Mouse (Mus musculus): ENCODE data around the gene Galntl5. TPM values are rescaled to one million over a fixed set of nuclear protein-coding genes. Genes with fewer than 3 reads are reported as not detected.

Galntl5 gene
- total RNA-seq, 1 experiment: not detected

GRCm38 (mm10) chr5:25246473-25246865 lies 65.2 kb downstream of the Galntl5 start:
- DNase-seq (ENCODE audit: low read depth, low spot score): no peak
- no peaks in the 10 kb centered on the region for H3K9me3 ChIP-seq (ENCODE audit: control insufficient read depth, insufficient read depth, low read depth, low read length)
- H3K36me3 ChIP-seq (ENCODE audit: control insufficient read depth, insufficient read depth, low read length, poor library complexity, severe bottlenecking): peaks cover 6% of the 10 kb centered on the region
- H3K9ac ChIP-seq (ENCODE audit: insufficient read depth, low read depth, low read length, poor library complexity, severe bottlenecking): no peak overlapping the region
- in situ Hi-C loops (cut with MboI; ENCODE audit: low sequenced_read_pairs in 2 of 2, unreplicated experiment in 2 of 2): no loop called here
- TF ChIP-seq ZNF384 (IDR thresholded peaks at IDR 0.05; ENCODE audit: low read depth, low read length) (no peak), HCFC1 (IDR thresholded peaks at IDR 0.05; ENCODE audit: borderline replicate concordance, insufficient read depth, low read length) (no peak), MAFK (IDR thresholded peaks at IDR 0.05; ENCODE audit: insufficient read depth, low read depth, low read length) (no peak), ZC3H11A (IDR thresholded peaks at IDR 0.05; ENCODE audit: borderline replicate concordance, low read depth, low read length) (no peak), CHD2 (IDR thresholded peaks at IDR 0.05; ENCODE audit: low read depth, low read length) (no peak)
- no peak overlapping the region for H3K4me3 ChIP-seq (ENCODE audit: insufficient read depth in 1 of 2, low read depth in 1 of 2, low read length in 2 of 2, poor library complexity in 1 of 2, severe bottlenecking in 1 of 2)
- H3K4me1 ChIP-seq (ENCODE audit: control insufficient read depth in 2 of 2, insufficient read depth in 2 of 2, low read length in 2 of 2, poor library complexity in 1 of 2): no peaks in the 10 kb centered on the region
- no peak overlapping the region for H3K27ac ChIP-seq (ENCODE audit: insufficient read depth, low read depth, low read length, poor library complexity, severe bottlenecking)

- no peak for DNase-seq (ENCODE audit: low read depth, low spot score)
- Histone ChIP-seq H3K9me3 (ENCODE audit: control insufficient read depth, insufficient read depth, low read depth, low read length) (no peaks in the 10 kb centered on the region), H3K27ac (ENCODE audit: insufficient read depth, low read depth, low read length, poor library complexity, severe bottlenecking) (no peak overlapping the region), H3K4me1 (ENCODE audit: control insufficient read depth in 2 of 2, insufficient read depth in 2 of 2, low read length in 2 of 2, poor library complexity in 1 of 2) (no peaks in the 10 kb centered on the region), H3K4me3 (ENCODE audit: insufficient read depth in 1 of 2, low read depth in 1 of 2, low read length in 2 of 2, poor library complexity in 1 of 2, severe bottlenecking in 1 of 2) (no peak overlapping the region), H3K36me3 (ENCODE audit: control insufficient read depth, insufficient read depth, low read length, poor library complexity, severe bottlenecking) (peaks cover 7% of the 10 kb centered on the region), H3K9ac (ENCODE audit: insufficient read depth, low read depth, low read length, poor library complexity, severe bottlenecking) (no peak overlapping the region)
- in situ Hi-C loops (cut with MboI; ENCODE audit: low sequenced_read_pairs in 2 of 2, unreplicated experiment in 2 of 2): no loop called here
- TF ChIP-seq HCFC1 (IDR thresholded peaks at IDR 0.05; ENCODE audit: borderline replicate concordance, insufficient read depth, low read length): no peak
- TF ChIP-seq CHD2 (IDR thresholded peaks at IDR 0.05; ENCODE audit: low read depth, low read length): no peak
- no peak for TF ChIP-seq ZC3H11A (IDR thresholded peaks at IDR 0.05; ENCODE audit: borderline replicate concordance, low read depth, low read length)
- no peak for TF ChIP-seq MAFK (IDR thresholded peaks at IDR 0.05; ENCODE audit: insufficient read depth, low read depth, low read length)
- no peak for TF ChIP-seq ZNF384 (IDR thresholded peaks at IDR 0.05; ENCODE audit: low read depth, low read length)
These were observed 65.8 kb downstream of the Galntl5 start for GRCm38 (mm10) chr5:25247036-25247435.

- DNase-seq (ENCODE audit: low read depth, low spot score): no peak
- TF ChIP-seq ZNF384 (IDR thresholded peaks at IDR 0.05; ENCODE audit: low read depth, low read length): no peak
- no peak for TF ChIP-seq CHD2 (IDR thresholded peaks at IDR 0.05; ENCODE audit: low read depth, low read length)
- no peak for TF ChIP-seq HCFC1 (IDR thresholded peaks at IDR 0.05; ENCODE audit: borderline replicate concordance, insufficient read depth, low read length)
- no peak for TF ChIP-seq MAFK (IDR thresholded peaks at IDR 0.05; ENCODE audit: insufficient read depth, low read depth, low read length)
- TF ChIP-seq ZC3H11A (IDR thresholded peaks at IDR 0.05; ENCODE audit: borderline replicate concordance, low read depth, low read length): no peak
- Histone ChIP-seq H3K4me3 (ENCODE audit: insufficient read depth in 1 of 2, low read depth in 1 of 2, low read length in 2 of 2, poor library complexity in 1 of 2, severe bottlenecking in 1 of 2) (no peak overlapping the region), H3K27ac (ENCODE audit: insufficient read depth, low read depth, low read length, poor library complexity, severe bottlenecking) (no peak overlapping the region), H3K36me3 (ENCODE audit: control insufficient read depth, insufficient read depth, low read length, poor library complexity, severe bottlenecking) (peaks cover 23% of the 10 kb centered on the region), H3K4me1 (ENCODE audit: control insufficient read depth in 2 of 2, insufficient read depth in 2 of 2, low read length in 2 of 2, poor library complexity in 1 of 2) (no peaks in the 10 kb centered on the region), H3K9ac (ENCODE audit: insufficient read depth, low read depth, low read length, poor library complexity, severe bottlenecking) (no peak overlapping the region), H3K9me3 (ENCODE audit: control insufficient read depth, insufficient read depth, low read depth, low read length) (no peaks in the 10 kb centered on the region)
- in situ Hi-C loops (cut with MboI; ENCODE audit: low sequenced_read_pairs in 2 of 2, unreplicated experiment in 2 of 2): no loop called here
These were observed 71.2 kb downstream of the Galntl5 start for GRCm38 (mm10) chr5:25252423-25252822.

- in situ Hi-C loops (cut with MboI; ENCODE audit: low sequenced_read_pairs in 2 of 2, unreplicated experiment in 2 of 2): no loop called here
- TF ChIP-seq HCFC1 (IDR thresholded peaks at IDR 0.05; ENCODE audit: borderline replicate concordance, insufficient read depth, low read length): no peak
- TF ChIP-seq ZC3H11A (IDR thresholded peaks at IDR 0.05; ENCODE audit: borderline replicate concordance, low read depth, low read length): no peak
- Histone ChIP-seq H3K36me3 (ENCODE audit: control insufficient read depth, insufficient read depth, low read length, poor library complexity, severe bottlenecking) (peaks cover 26% of the 10 kb centered on the region), H3K9ac (ENCODE audit: insufficient read depth, low read depth, low read length, poor library complexity, severe bottlenecking) (no peak overlapping the region), H3K4me3 (ENCODE audit: insufficient read depth in 1 of 2, low read depth in 1 of 2, low read length in 2 of 2, poor library complexity in 1 of 2, severe bottlenecking in 1 of 2) (no peak overlapping the region), H3K9me3 (ENCODE audit: control insufficient read depth, insufficient read depth, low read depth, low read length) (no peaks in the 10 kb centered on the region), H3K4me1 (ENCODE audit: control insufficient read depth in 2 of 2, insufficient read depth in 2 of 2, low read length in 2 of 2, poor library complexity in 1 of 2) (no peaks in the 10 kb centered on the region), H3K27ac (ENCODE audit: insufficient read depth, low read depth, low read length, poor library complexity, severe bottlenecking) (no peak overlapping the region)
- no peak for DNase-seq (ENCODE audit: low read depth, low spot score)
These were observed 71.7 kb downstream of the Galntl5 start for GRCm38 (mm10) chr5:25252825-25253544.

GRCm38 (mm10) chr5:25254491-25254890 lies 73.2 kb downstream of the Galntl5 start:
- Histone ChIP-seq H3K9ac (ENCODE audit: insufficient read depth, low read depth, low read length, poor library complexity, severe bottlenecking) (no peak overlapping the region), H3K36me3 (ENCODE audit: control insufficient read depth, insufficient read depth, low read length, poor library complexity, severe bottlenecking) (peaks cover 29% of the 10 kb centered on the region), H3K27ac (ENCODE audit: insufficient read depth, low read depth, low read length, poor library complexity, severe bottlenecking) (no peak overlapping the region), H3K4me1 (ENCODE audit: control insufficient read depth in 2 of 2, insufficient read depth in 2 of 2, low read length in 2 of 2, poor library complexity in 1 of 2) (no peaks in the 10 kb centered on the region), H3K9me3 (ENCODE audit: control insufficient read depth, insufficient read depth, low read depth, low read length) (no peaks in the 10 kb centered on the region), H3K4me3 (ENCODE audit: insufficient read depth in 1 of 2, low read depth in 1 of 2, low read length in 2 of 2, poor library complexity in 1 of 2, severe bottlenecking in 1 of 2) (no peak overlapping the region)
- in situ Hi-C loops (cut with MboI; ENCODE audit: low sequenced_read_pairs in 2 of 2, unreplicated experiment in 2 of 2): no loop called here
- TF ChIP-seq ZNF384 (IDR thresholded peaks at IDR 0.05; ENCODE audit: low read depth, low read length) (no peak), ZC3H11A (IDR thresholded peaks at IDR 0.05; ENCODE audit: borderline replicate concordance, low read depth, low read length) (no peak), MAFK (IDR thresholded peaks at IDR 0.05; ENCODE audit: insufficient read depth, low read depth, low read length) (no peak), HCFC1 (IDR thresholded peaks at IDR 0.05; ENCODE audit: borderline replicate concordance, insufficient read depth, low read length) (no peak), CHD2 (IDR thresholded peaks at IDR 0.05; ENCODE audit: low read depth, low read length) (no peak)
- no peak for DNase-seq (ENCODE audit: low read depth, low spot score)

Data from ES-E14 (cell line).